Mouse (Mus musculus) testis, postnatal 14 days (tissue): ENCODE measurements around the gene Cnih1.
"Not testable (repeated sequence)": the region's sequence is repeated elsewhere in the genome, so short reads cannot be mapped to it uniquely, and the experiment has no call there.

Source experiments
- DNase-seq: peaks from one replicate; pipeline ENCODE4 v3.0.0; 2021; ENCODE audit warnings: low spot score

Cnih1 gene

DNA sequence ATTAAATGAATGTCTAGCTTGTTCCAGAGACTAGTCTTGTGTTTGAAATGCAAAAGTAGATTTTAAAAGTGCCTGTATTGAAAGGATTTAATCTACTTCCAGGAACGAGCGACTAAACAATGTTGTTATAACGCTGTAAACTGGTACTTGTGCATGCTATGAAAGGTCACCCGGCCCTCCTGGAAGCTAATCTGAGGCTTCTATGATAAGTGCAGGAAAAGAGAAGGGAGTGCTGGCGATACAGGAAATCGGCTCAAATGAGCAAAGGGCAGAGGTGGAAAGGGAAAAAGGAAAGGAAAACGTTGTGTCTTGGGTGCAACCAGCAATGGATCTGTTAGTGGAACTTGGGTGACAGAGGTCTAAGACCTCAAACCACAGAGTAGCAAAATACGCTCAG lies 292 bp upstream of the Cnih1 start:
- no peak for DNase-seq

DNA sequence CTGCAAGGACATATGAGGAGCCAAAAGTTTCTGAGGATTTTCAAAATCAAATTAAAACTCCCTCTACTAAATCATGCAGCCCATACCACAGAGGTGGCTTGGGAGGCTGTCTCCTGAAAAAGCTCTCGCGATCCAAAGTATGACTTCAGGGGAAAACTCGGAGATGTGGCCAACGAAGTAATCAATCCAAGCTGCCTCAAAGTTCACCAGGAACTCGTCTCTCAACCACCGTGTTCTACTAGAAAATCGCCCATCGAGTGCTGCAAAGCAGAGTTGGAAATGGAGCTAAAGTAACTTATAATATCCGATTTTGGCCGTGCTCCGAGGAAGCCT lies 791 bp downstream of the Cnih1 start:
- no peak for DNase-seq

DNA sequence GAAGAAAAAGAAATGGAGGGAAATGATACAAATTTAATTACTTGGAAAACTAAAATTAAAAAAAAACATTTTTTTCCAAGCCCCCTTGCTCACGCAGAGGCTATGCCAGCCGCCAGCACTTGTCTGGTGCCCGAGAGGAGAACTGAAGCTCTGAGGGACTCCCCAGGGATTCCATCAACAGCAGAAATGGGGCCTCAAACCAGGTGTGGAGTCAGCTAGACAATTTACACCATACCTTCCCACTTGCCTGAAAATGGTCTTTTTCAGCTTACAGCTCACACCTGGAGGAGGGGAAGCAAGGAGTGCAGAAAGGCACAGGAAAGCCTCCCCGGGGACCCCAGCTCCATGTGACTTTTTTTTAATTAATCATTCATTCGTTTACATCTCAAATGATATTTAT lies 3.0 kb downstream of the Cnih1 start:
- no peak for DNase-seq

DNA sequence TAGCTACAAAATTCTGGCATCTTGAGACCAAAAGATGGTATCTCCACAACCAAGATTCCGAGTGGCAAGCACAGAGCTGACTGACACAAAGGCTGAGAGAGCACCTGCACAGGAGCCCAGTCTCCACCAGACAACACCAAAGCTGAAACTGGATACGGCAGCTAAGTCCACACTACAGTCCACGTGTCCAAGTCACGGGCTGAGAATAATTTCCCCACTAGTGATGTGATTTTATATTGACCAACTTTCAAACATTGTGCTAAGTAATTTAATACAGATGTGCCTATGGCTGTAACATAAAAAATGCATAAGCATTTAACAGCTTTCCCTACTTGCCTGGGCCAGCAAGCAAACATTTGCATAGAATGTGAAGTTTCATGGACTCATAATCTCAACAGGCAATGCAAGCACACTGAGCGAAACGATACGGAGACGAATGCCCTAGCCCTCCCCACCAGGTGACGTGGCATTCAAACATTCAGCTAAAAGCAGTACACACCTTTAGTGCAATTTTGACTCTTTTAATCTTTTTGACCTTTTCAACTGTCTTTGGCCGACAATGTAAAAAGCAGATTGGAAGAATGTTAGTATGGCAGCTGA lies 4.8 kb downstream of the Cnih1 start:
- no peak for DNase-seq

DNA sequence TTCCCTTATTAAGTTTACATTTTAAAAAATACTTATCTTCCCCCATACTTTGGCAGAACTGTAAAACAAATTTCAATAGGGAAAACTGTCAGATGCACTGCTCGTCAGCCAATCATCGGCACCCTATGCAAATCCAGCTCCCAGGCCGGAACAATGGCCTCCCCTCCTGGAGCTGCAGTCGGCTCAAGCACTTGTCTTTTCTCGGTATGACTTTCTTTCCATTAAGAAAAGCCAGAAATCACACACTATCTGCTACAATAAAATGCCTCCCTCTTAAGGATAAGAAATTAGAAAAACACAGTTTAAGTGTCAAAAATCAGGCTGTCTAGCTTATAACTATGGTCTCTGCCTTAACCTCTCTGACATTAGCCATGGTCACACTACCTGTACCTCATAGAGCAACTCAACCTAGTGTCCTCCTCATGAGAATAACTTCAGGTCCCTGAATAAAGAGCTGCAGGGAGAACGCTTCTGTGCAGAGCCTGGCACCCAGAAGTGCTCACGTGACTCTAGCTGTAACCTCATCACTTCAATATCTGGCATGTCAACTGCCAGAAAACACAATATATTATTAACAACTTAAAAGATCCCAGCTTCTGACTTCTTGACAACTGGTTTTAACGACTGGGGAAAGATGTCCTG lies 5.9 kb downstream of the Cnih1 start:
- no peak for DNase-seq

DNA sequence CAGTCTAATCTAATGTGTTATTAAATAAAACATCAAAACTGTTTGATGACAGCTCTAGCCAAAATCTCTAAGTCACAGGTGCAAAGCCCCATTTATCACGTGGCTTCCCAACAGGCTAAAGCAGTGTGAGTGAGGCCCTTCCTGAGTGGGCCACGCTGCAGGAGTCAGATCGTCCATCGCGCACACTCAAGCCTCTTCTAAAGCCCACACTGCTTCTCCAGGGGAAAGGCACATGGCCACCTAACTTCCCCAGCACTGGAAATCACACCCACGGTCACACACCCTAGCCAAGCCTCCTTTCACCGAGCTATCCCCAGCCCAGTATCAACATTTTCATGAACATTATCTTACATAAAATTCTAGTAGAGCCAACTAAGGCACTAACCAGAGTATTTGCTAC lies 7.1 kb downstream of the Cnih1 start:
- DNase-seq = no peak

DNA sequence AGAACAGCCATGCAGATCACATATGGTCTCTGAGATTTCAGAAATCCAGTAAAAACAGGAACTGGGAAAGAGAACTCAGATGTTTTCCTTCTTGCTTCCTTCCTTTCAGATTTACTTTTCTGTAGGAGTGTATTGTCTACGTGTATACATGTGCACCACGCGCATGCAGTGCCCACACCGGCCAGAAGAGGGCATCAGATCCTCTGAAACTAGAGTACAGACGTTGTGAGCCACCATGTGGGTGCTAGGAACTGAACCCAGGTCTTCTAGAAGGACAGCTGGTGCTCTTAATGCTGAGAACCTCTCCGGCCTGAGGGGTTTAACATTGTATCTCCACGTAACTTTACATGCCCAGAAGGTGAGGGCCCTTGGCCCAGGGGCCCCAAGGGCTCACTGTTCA lies 9.0 kb downstream of the Cnih1 start:
- DNase-seq = peak; percentile 33

DNA sequence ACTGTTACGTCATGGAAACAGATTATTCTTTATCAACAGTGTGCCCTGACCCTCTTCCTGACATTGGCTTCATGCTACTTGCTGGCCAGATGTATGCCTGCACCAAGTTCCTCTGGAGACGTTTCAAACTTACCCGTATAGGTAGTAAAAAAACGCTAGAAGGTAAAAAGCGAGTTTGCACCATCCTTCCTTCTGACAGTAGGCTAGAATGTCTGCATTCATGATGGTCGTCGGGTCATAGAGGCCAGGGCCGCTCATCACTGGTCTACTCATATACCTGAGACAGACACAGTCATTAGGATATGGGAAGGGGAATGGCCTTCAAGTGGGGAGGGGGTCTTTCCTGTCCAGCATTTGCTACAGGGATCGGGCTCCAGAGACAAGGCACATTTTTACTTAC lies 9.5 kb downstream of the Cnih1 start:
- DNase-seq = no peak

DNA sequence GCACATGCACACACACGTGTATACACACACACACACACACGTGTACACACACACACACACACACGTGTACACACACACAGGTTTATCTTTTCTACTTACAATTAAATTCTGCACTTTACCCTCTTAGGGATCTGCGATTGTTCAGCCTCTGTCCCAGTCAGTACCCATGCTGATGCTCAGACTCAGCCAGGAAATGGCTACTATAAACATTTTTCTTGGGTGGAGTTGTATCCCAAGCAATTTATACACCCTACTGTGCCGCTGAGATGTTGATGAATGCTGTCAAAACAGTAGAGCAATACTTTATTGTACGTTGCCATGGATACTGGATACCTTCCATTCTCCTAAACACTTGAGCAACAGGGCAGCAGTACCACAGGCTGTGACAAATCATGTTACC lies 18.2 kb downstream of the Cnih1 start:
- no peak for DNase-seq

DNA sequence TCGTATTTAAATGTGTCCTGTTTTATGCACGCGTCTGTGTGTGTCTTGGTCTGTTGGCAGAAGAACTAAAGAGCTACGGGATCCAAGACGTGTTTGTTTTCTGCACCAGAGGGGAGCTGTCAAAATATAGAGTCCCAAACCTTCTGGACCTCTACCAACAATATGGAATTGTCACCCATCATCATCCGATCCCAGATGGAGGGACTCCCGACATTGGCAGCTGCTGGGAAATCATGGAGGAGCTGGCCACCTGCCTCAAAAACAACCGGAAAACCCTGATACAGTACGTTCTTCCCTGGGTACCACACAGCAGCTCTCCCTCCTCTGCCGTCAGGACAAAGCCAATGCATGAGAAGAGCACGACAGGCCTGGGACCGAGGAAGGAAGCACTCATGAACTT lies 21.1 kb downstream of the Cnih1 start:
- DNase-seq = no peak

DNA sequence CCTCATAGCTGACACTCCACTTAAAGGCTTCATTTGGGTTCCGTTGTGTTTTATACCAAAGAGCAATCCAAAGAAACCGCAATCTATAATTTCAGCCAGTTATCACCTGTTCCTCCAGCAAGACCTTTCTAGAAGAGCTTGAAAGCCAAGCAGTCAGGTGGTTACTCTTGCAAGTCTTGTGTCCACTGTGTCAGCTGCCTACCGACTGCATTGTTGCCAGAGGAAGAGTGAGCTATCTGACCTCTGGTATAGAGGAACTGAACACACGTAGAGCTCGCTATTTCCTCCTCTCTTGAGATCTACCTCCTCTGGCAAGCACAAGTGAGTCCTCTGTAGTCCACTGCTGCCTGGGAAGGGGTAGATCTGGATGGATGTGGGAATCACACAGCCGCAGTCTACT lies 27.0 kb downstream of the Cnih1 start:
- DNase-seq = no peak

DNA sequence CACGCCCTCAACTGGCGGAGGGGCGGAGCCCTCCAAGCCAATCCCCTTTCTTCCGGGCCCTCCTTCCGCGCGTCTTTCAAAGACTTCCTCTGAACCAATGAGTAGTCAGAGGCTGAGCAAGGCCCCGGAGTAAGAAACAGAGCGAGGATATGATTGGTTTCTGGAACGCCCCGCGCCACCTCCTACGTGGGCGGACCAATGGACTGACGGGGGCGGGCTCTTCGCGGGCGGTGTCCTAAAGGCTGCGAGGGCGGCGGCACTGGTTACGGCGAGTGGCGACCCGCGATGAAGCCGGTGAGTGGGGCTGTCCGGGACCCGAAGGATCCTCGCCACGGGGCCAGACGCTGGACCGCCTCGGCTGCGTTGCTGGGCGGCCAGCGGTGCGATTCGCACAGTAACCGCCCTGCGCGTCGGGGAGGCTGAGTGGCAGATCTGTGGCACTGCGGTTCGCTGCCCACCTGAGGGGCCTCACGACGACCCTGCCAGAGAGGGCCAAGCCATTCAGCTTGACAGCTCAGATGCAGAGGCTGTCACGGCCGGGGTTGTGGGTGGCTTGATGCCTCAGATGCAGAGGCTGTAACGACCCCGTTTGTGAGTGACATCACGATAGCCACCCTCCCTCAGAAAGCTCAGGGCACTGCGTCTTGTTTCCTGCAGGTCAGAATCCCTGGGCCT lies 27.7 kb downstream of the Cnih1 start, which contains the start of gene Cdkn3:
Cdkn3 (plus strand) TSS at position 187 of the 675 bp plus-strand sequence.
- DNase-seq = peak; percentile 95

DNA sequence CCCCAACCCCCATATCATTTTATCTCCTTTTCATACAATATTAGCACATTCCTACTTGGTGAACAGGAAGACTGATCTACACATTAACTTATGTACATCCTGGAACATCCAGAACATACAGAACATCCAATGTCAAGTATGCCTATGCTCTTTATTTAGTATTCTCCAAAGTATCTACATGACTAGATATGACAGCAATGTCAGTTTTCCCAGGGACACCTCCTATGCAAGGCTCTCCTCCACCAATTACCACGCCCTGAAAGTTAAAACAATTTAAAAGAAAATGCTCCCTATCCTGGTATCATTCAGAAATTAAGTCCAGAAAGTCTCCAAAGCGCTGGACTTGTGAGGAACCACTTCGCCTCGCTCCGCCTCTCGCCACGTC lies 28.2 kb downstream of the Cnih1 start:
- no peak for DNase-seq

DNA sequence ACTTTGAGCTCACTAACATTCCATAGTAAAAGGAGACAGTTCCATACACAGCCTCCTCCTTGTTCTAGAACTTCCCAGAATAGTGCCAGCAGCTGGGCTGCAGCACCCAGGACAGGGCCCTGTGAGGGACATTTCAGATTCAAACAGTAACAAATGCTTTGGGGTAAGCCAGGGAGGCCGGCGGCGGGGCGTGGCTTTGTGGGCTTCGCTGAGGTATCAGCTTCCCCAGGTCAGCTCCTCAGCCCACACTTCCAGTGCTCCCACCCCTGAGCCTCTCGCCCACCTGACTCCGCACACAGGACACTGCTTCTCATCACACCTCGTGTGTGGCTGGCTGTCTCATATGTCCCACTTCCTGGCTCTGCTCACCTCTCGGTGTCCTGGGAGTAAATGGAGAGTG lies 30.5 kb downstream of the Cnih1 start:
- DNase-seq = no peak

DNA sequence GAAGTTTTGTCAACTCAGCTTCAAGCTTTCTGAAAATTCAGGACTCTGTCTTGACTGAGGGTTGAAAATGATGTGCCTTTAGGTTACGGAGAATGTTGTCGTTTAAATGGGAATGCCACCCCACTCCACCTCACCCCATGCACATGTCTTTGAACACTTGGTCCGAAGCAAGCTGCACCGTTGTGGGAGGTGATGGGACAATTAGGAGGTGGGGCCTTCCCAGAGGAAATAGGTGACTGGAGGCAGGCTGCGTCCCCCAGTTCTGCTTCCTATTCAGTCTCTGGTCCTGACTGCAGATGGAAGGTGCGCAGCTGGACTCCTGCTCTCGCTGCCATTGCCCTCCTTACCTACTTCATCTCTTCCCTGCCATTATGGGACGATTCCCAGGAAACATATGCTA lies 32.4 kb downstream of the Cnih1 start:
- DNase-seq = no peak

DNA sequence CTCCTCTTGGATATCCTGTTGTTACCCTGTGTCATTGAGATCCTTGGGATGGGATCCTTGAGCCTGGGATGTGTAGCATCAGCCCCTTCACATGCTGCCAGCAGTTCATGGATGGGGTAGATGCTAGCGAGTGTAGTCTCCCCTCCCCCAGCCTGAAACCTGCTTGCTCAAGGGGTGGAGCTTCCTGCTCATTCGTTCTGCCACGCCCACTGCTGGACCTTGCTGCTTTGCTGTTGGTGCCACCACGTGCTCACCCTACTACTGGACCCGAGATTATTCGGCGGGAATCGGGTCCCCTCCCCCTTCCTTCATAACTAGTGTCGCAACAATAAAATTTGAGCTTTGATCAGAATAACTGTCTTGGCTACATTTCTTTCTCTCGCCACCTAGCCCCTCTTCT lies 33.8 kb downstream of the Cnih1 start:
- not testable (repeated sequence) for DNase-seq

DNA sequence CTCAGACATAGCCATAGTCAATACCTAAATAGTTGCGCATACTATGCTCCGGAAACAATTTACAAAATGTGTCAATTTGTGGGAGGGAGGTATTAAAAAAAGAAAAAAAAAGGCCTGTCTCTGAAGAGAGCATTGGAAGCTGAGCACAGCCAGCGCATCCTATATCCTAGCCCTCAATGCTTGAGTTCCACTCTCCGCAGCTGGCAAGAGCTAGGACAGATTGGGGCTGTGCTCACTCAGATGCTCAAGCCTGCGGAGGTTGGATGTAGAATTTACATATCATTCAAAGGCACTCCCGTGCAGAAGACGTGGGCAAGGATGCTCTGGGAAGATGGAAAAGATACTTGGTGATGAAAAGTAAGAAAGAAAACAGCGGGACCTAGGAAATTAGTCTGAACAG lies 42.8 kb downstream of the Cnih1 start:
- DNase-seq = no peak

DNA sequence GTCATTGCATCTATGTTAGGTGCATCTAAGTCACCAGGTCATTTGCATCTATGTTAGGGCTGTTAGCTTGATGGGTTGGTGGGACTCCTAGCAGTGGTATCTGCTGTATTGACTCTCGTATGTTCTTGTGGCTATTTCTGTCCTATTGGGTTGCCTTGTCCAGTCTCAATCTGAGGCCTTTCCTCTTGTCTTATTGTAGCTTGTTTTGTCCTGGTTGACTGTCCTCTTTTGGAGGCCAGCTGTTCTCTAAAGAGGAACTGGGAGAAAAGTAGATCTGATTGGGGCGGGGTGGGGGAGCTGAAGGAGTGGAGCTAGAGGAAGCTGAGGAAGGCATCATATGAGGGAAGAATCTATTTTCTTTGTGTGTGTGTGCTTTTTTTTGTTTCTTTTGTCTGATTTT lies 45.5 kb downstream of the Cnih1 start:
- DNase-seq = no peak

DNA sequence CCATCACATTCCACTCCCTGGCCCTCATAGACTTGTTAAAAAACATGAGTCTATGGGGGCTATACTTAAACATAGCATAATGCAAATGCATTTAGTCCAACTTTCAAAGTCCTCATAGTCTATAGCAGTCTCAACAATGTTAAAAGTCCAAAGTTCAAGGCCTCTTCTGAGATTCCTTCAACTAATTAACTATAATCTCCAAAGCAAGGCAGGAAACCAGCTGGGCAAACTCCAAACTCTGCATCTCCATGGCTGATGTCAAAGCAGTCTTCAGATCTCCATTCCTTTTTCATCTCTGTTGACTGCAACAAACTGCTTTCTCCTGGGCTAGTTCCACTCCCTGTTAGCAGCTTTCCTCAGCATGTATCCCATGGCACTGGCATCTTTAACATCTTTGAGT lies 50.9 kb downstream of the Cnih1 start:
- DNase-seq = not testable (repeated sequence)

DNA sequence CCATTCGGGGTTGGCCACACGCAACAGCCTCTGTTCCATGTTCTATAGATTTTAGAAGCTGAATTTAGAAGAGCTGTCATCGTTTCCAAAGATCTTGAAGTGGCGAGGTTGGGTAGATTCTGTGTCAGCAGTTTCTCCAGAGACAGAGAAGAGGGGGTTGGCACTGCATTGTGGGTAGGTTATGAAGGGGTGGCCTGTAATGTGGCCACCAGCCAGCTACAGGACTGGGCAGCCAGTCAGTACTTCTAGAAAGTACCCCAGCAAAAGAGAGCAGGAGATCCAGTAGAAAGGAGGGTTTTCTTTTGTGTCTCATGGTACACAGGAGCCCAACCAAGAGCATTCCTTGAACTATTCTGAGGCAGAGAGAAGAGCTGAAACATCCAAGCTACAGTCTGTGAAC lies 51.8 kb downstream of the Cnih1 start:
- no peak for DNase-seq

DNA sequence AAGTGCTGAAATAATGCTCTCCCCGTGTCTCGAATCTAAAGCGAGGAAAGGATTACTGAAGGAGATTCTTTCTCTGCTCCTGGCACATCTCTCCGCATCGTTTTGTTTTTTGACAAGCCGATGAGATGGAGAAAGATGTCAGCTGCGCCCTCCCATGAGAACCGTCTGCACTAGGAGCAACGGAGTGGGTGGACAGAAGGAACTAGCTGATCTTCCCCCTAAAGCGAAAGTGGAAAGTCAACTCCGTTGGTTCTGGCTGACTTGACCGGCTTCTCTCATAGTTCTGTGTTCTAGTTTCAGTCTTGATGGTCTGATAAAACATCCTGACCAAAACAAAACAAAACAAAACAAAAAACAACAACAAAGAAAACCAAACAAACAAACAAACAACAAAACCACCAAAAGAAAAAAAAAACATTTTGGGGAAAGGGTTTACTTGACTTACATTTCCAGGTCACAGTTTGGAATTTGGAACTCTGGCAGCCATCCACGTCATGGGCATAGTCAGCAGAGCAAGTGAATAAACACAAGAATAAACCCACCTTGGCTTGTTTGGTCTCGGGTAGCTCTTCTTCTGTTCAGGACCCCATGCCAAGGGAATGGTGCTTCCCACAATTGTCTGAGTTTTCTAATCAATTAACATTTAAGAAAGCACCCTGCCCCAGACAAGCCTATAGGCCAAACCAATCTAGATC lies 53.3 kb downstream of the Cnih1 start:
- DNase-seq = no peak

DNA sequence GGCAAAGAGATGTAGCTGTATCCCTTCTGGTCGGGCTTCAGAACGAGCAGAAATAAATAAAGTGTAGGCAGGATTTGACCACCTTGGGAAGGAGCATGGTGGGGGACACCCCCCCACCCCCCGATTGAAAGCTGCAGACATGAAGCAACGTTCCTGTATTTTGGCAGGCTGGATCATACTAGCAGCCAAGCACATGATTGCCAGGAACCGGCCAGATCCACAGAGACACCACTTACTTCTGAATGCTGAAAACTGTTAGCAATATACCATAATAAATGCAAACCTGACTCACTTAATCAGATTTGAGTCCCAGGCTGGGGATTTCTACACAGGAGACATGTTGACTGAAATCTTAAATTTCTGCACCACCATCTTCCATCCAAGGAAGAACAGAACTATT lies 53.9 kb downstream of the Cnih1 start:
- no peak for DNase-seq

DNA sequence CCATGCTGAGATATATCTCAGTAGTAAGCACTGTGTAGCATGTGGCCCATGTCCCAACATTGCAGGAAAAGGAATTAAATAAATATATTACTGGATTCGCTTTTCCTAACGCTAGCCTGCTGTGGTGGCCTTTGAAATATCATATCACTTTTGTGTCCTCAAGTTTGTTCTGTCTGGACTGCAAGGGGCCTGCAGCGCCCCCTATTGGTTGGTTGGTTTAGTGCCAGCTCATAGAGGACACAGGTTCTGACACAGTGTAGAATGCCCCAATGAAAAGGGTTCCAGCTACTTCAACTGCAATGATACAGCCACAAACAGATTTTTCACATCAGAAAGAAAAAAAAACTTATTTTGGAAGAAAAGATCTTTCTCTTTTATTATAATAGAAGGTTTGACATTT lies 62.5 kb downstream of the Cnih1 start:
- no peak for DNase-seq
